Mouse (Mus musculus) lung, adult 2 months (tissue): ENCODE results near the gene Aktip. TPM values are rescaled to one million over a fixed set of nuclear protein-coding genes. Genes with fewer than 3 reads are reported as not detected.

ENCODE experiments used
- DNase-seq: peaks from one replicate; pipeline ENCODE4 v3.0.0; 2022
- H3K4me1 ChIP-seq: fragments of 200-500 bp; 2 replicates; pipeline ENCODE4 v1.6.1; 2011; ENCODE audit warnings: low read length; ENCODE audit not compliant: control insufficient read depth, insufficient read depth
- H3K4me3 ChIP-seq: fragments of 200-500 bp; replicated peaks from 2 replicates; pipeline ENCODE3; 2011; ENCODE audit warnings: low read depth, mild to moderate bottlenecking, control low read depth, low read length; ENCODE audit errors: extremely low read depth
- CTCF ChIP-seq: fragments of 200-500 bp; IDR thresholded peaks from 2 replicates; pipeline ENCODE4 v1.5.1; 2011; ENCODE audit warnings: mild to moderate bottlenecking, low read length, control low read depth; ENCODE audit not compliant: insufficient read depth
- POLR2A ChIP-seq: fragments of 200-500 bp; IDR thresholded peaks from 2 replicates; pipeline ENCODE4 v1.6.1; 2011; ENCODE audit warnings: low read depth, mild to moderate bottlenecking, control low read depth, low read length, borderline replicate concordance; ENCODE audit errors: extremely low read depth
- WGBS: fragments of 180-500 bp; shearing (Covaris S2); methylation state at CpG from one replicate; pipeline ENCODE4 v1.1.7; 2018; 5-methylcytosine and 5-hydroxymethylcytosine counted together
- polyA plus RNA-seq: library from polyadenylated mRNA; depleted of rRNA; stranded (reverse); fragments of >200 nt; gene quantifications from 2 replicates; pipeline ENCODE4 v1.2.3, GENCODE M21; 2012; rRNA removed

Gene Aktip
- polyA plus RNA-seq = 29.0 and 41.9 TPM in 2 replicates

- TF ChIP-seq POLR2A = no peak
- TF ChIP-seq CTCF = no peak
- 92% methylated on average over 7 of the region's 7 CpGs for WGBS
- no peak for DNase-seq
Measured at GRCm38 (mm10) chr8:91199876-91200275, at the start of gene Aktip. Gene Aktip (minus strand): TSS chr8:91199976.

GRCm38 (mm10) chr8:91245821-91246454 lies 46.2 kb upstream of the Aktip start:
- 72% methylated on average over 4 of the region's 4 CpGs for WGBS
- H3K4me3 ChIP-seq = no peak overlapping the region
- DNase-seq = no peak
- no peaks in the 10 kb centered on the region for H3K4me1 ChIP-seq
- TF ChIP-seq POLR2A = no peak
- no peak for TF ChIP-seq CTCF

More at GRCm38 (mm10) chr8:91199876-91200275, at the start of gene Aktip:
- Histone ChIP-seq H3K4me1 (no peaks in the 10 kb centered on the region), H3K4me3 (no peak within 1 kb of the TSS)

GRCm38 (mm10) chr8:91242721-91243120 lies 42.9 kb upstream of the Aktip start:
- WGBS = 84% methylated on average over 1 of the region's 1 CpGs
- TF ChIP-seq CTCF (no peak), POLR2A (no peak)
- Histone ChIP-seq H3K4me1 (no peaks in the 10 kb centered on the region), H3K4me3 (no peak overlapping the region)
- no peak for DNase-seq

- no peak for DNase-seq
- Histone ChIP-seq H3K4me3 (no peak overlapping the region), H3K4me1 (no peaks in the 10 kb centered on the region)
- TF ChIP-seq POLR2A = no peak
- TF ChIP-seq CTCF = no peak
- 68% methylated on average over 8 of the region's 8 CpGs for WGBS
Measured at GRCm38 (mm10) chr8:91241873-91242519, 42.2 kb upstream of the Aktip start.

GRCm38 (mm10) chr8:91241371-91241770 lies 41.6 kb upstream of the Aktip start:
- WGBS = 89% methylated on average over 5 of the region's 5 CpGs
- Histone ChIP-seq H3K4me3 (no peak overlapping the region), H3K4me1 (no peaks in the 10 kb centered on the region)
- TF ChIP-seq POLR2A = no peak
- no peak for TF ChIP-seq CTCF
- no peak for DNase-seq

- WGBS = 85% methylated on average over 2 of the region's 2 CpGs
- Histone ChIP-seq H3K4me3 (no peak overlapping the region), H3K4me1 (no peaks in the 10 kb centered on the region)
- TF ChIP-seq POLR2A = no peak
- no peak for TF ChIP-seq CTCF
- no peak for DNase-seq
Measured at GRCm38 (mm10) chr8:91237191-91237590, 37.4 kb upstream of the Aktip start.

GRCm38 (mm10) chr8:91234097-91234496 lies 34.3 kb upstream of the Aktip start:
- DNase-seq = no peak
- Histone ChIP-seq H3K4me1 (no peaks in the 10 kb centered on the region), H3K4me3 (no peak overlapping the region)
- 80% methylated on average over 2 of the region's 2 CpGs for WGBS
- TF ChIP-seq POLR2A = no peak
- TF ChIP-seq CTCF = no peak

- H3K4me1 ChIP-seq = no peaks in the 10 kb centered on the region
- 77% methylated on average over 7 of the region's 7 CpGs for WGBS
- H3K4me3 ChIP-seq = no peak overlapping the region
- DNase-seq = no peak
- TF ChIP-seq CTCF (no peak), POLR2A (no peak)
Measured at GRCm38 (mm10) chr8:91227421-91227841, 27.7 kb upstream of the Aktip start.

GRCm38 (mm10) chr8:91224227-91224626 lies 24.5 kb upstream of the Aktip start:
- no peak for TF ChIP-seq CTCF
- no peak for TF ChIP-seq POLR2A
- Histone ChIP-seq H3K4me3 (no peak overlapping the region), H3K4me1 (no peaks in the 10 kb centered on the region)
- 88% methylated on average over 7 of the region's 7 CpGs for WGBS
- DNase-seq = no peak

- Histone ChIP-seq H3K4me3 (no peak overlapping the region), H3K4me1 (no peaks in the 10 kb centered on the region)
- no peak for TF ChIP-seq CTCF
- no peak for TF ChIP-seq POLR2A
- DNase-seq = no peak
- 91% methylated on average over 2 of the region's 2 CpGs for WGBS
Measured at GRCm38 (mm10) chr8:91221841-91222240, 22.1 kb upstream of the Aktip start.
